In genomic region chr9:77545068-77545421, GRCm38 (mm10) we compare ENCODE assay signal across 8 mouse cellular contexts. TPM values are rescaled to one million over a fixed set of nuclear protein-coding genes. Genes with fewer than 3 reads are reported as not detected.
DNase-seq lines count a peak whose midpoint lies in the region; ATAC-seq lines count a peak whose summit lies in the region.

No protein-coding gene starts in this region.

- no peak for DNase-seq in kidney, postnatal 36 days
- DNase-seq in hindbrain, embryonic 14.5 days (ENCODE audit: low spot score), result no peak
- DNase-seq in T-cell, adult 2 months (ENCODE audit: low spot score), result no peak
- no peak for DNase-seq in thymus, postnatal 25 days
- DNase-seq in adrenal gland, postnatal 36 days, result no peak

- WGBS in kidney, embryonic 14.5 days, result 1% methylated on average over 17 of the region's 17 CpGs
- WGBS in hindbrain, embryonic 14.5 days, result 0% methylated on average over 17 of the region's 17 CpGs
- 0% methylated on average over 17 of the region's 17 CpGs for WGBS in midbrain, embryonic 13.5 days

- peak overlapping the region; percentile 78 for H3K9ac ChIP-seq in kidney, embryonic 14.5 days (ENCODE audit: low read depth, low read length)
- H3K9ac ChIP-seq in hindbrain, embryonic 14.5 days, result peak overlapping the region; percentile 76
- H3K9ac ChIP-seq in midbrain, embryonic 13.5 days (replicated peaks), result peak overlapping the region; percentile 83

- no peak overlapping the region; the same call in 1 of the 2 replicates for H3K27ac ChIP-seq in kidney, embryonic 14.5 days (ENCODE audit: low read depth, low read length)
- H3K27ac ChIP-seq in hindbrain, embryonic 14.5 days, result no peak overlapping the region
- H3K27ac ChIP-seq in midbrain, embryonic 13.5 days, result peak overlapping the region; percentile 61; the same call in 1 of the 2 replicates

- H3K9me3 ChIP-seq in kidney, embryonic 14.5 days (ENCODE audit: control insufficient read depth, low read length), result no peaks in the 10 kb centered on the region
- no peaks in the 10 kb centered on the region for H3K9me3 ChIP-seq in hindbrain, embryonic 14.5 days (ENCODE audit: control insufficient read depth, low read length)
- no peaks in the 10 kb centered on the region for H3K9me3 ChIP-seq in midbrain, embryonic 13.5 days

- ATAC-seq in kidney, embryonic 14.5 days (ENCODE audit: low FRiP score, low TSS enrichment), result peak; percentile 48
- peak; percentile 37 for ATAC-seq in common myeloid progenitor, adult 5-6 weeks (replicated peaks; ENCODE audit: low read depth, poor library complexity, severe bottlenecking)
- ATAC-seq in hindbrain, embryonic 14.5 days (ENCODE audit: low FRiP score), result peak; percentile 32; the same call in 1 of the 2 replicates
- ATAC-seq in midbrain, embryonic 13.5 days, result peak; percentile 53

- no peaks in the 10 kb centered on the region for H3K27me3 ChIP-seq in kidney, embryonic 14.5 days (ENCODE audit: control insufficient read depth, insufficient read depth, low read length)
- H3K27me3 ChIP-seq in hindbrain, embryonic 14.5 days (ENCODE audit: control insufficient read depth, insufficient read depth, low read length), result no peaks in the 10 kb centered on the region
- H3K27me3 ChIP-seq in midbrain, embryonic 13.5 days, result peaks cover 20% of the 10 kb centered on the region; the same call in 1 of the 2 replicates

- peak overlapping the region; percentile 77 for H3K4me3 ChIP-seq in kidney, embryonic 14.5 days (ENCODE audit: low read length)
- H3K4me3 ChIP-seq in hindbrain, embryonic 14.5 days (replicated peaks; ENCODE audit: low read length), result peak overlapping the region; percentile 90
- H3K4me3 ChIP-seq in midbrain, embryonic 13.5 days (replicated peaks), result peak overlapping the region; percentile 79

- peak overlapping the region; percentile 96 for H3K4me2 ChIP-seq in kidney, embryonic 14.5 days (replicated peaks; ENCODE audit: low read depth, low read length)
- peak overlapping the region; percentile 99 for H3K4me2 ChIP-seq in hindbrain, embryonic 14.5 days (replicated peaks)
- H3K4me2 ChIP-seq in midbrain, embryonic 13.5 days (replicated peaks), result peak overlapping the region; percentile 99

- no peaks in the 10 kb centered on the region for H3K36me3 ChIP-seq in kidney, embryonic 14.5 days (ENCODE audit: control insufficient read depth, insufficient read depth, low read length)
- H3K36me3 ChIP-seq in hindbrain, embryonic 14.5 days (replicated peaks; ENCODE audit: control insufficient read depth, insufficient read depth), result no peaks in the 10 kb centered on the region
- H3K36me3 ChIP-seq in midbrain, embryonic 13.5 days, result no peaks in the 10 kb centered on the region

- 0 out of 2 replicates have a peak, but pooled peaks cover 5% of the 10 kb centered on the region for H3K4me1 ChIP-seq in kidney, embryonic 14.5 days (ENCODE audit: control insufficient read depth, insufficient read depth, low read length)
- H3K4me1 ChIP-seq in hindbrain, embryonic 14.5 days (replicated peaks; ENCODE audit: control insufficient read depth, insufficient read depth, low read length), result peaks cover 15% of the 10 kb centered on the region
- H3K4me1 ChIP-seq in midbrain, embryonic 13.5 days (replicated peaks), result peaks cover 22% of the 10 kb centered on the region

RNA-seq across cellular contexts. Expression of gene Lrrc1, which starts 0.4 kb away (rescaled TPM):
- polyA plus RNA-seq in kidney, embryonic 14.5 days (2014; fragmentation: Nextera tagmentation; extraction: Ambion mirVana), result 13.5 and 18.6 TPM in 2 replicates
- total RNA-seq in common myeloid progenitor, adult 5-6 weeks (2017), result 12.2 and 15.8 TPM in 2 replicates
- 6.4 and 7.0 TPM in 2 replicates for polyA plus RNA-seq in hindbrain, embryonic 14.5 days (2014; fragmentation: Nextera tagmentation; extraction: Ambion mirVana)
- 4.8 and 5.0 TPM in 2 replicates for polyA plus RNA-seq in midbrain, embryonic 13.5 days (2015; fragmentation: Nextera tagmentation; extraction: Ambion mirVana)
- 10 to 100 TPM; 12.8 to 15.1 TPM for total RNA-seq in adrenal gland, postnatal 36 days (2021)
